Mouse (Mus musculus): Measurements from ENCODE around the gene Urah.

Gene Urah

GRCm38 (mm10) chr7:140831447-140831846, 3.4 kb upstream of the Urah start:
- H3K4me3 ChIP-seq (replicated peaks; ENCODE audit: low read length): no peak overlapping the region
- H3K36me3 ChIP-seq (ENCODE audit: insufficient read depth, low read length): peaks cover 3% of the 10 kb centered on the region
- H3K9me3 ChIP-seq (ENCODE audit: low read length): no peaks in the 10 kb centered on the region
- H3K27me3 ChIP-seq (ENCODE audit: insufficient read depth, low read length): no peaks in the 10 kb centered on the region
- TF ChIP-seq POU5F1 (IDR thresholded peaks at IDR 0.05; ENCODE audit: borderline replicate concordance, low read length) (no peak), NANOG (IDR thresholded peaks at IDR 0.05; ENCODE audit: borderline replicate concordance, low read length) (no peak), CTCF (conservative IDR thresholded peaks at IDR 0.05; ENCODE audit: low read length) (no peak)
- peaks cover 43% of the 10 kb centered on the region for H3K4me1 ChIP-seq (replicated peaks; ENCODE audit: low read depth, low read length)

- Histone ChIP-seq H3K27me3 (ENCODE audit: insufficient read depth, low read length) (no peaks in the 10 kb centered on the region), H3K36me3 (ENCODE audit: insufficient read depth, low read length) (peaks cover 22% of the 10 kb centered on the region), H3K4me3 (replicated peaks; ENCODE audit: low read length) (no peak overlapping the region), H3K9me3 (ENCODE audit: low read length) (no peaks in the 10 kb centered on the region), H3K4me1 (replicated peaks; ENCODE audit: low read depth, low read length) (peaks cover 43% of the 10 kb centered on the region)
- no peak for TF ChIP-seq NANOG (IDR thresholded peaks at IDR 0.05; ENCODE audit: borderline replicate concordance, low read length)
- no peak for TF ChIP-seq CTCF (conservative IDR thresholded peaks at IDR 0.05; ENCODE audit: low read length)
- TF ChIP-seq POU5F1 (IDR thresholded peaks at IDR 0.05; ENCODE audit: borderline replicate concordance, low read length): no peak
Observed at GRCm38 (mm10) chr7:140833341-140833740, 1.5 kb upstream of the Urah start.

DNA sequence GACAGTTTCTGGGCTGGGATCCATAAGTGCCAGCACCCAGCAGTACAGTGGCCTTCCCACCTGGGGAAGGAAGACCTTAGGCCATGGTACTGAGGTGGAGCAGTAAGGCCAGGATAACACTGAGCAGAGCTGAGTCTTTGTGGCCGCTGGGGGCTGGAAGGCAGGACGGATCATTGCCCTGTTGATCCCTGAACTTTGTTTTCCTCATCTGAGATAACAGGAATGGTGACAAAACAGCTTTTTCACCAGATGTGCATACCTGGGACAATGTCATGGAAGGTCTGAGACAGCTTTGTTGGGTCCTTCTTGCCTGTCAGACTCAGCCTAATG, 905 bp downstream of the Urah start:
- Histone ChIP-seq H3K27me3 (ENCODE audit: insufficient read depth, low read length) (peaks cover 3% of the 10 kb centered on the region; the same call in 1 of the 2 replicates), H3K9me3 (ENCODE audit: low read length) (no peaks in the 10 kb centered on the region), H3K36me3 (ENCODE audit: insufficient read depth, low read length) (peaks cover 23% of the 10 kb centered on the region), H3K4me1 (replicated peaks; ENCODE audit: low read depth, low read length) (peaks cover 59% of the 10 kb centered on the region), H3K4me3 (replicated peaks; ENCODE audit: low read length) (peak overlapping the region; percentile 77)
- no peak for TF ChIP-seq CTCF (conservative IDR thresholded peaks at IDR 0.05; ENCODE audit: low read length)
- no peak for TF ChIP-seq NANOG (IDR thresholded peaks at IDR 0.05; ENCODE audit: borderline replicate concordance, low read length)
- TF ChIP-seq POU5F1 (IDR thresholded peaks at IDR 0.05; ENCODE audit: borderline replicate concordance, low read length): no peak

- H3K9me3 ChIP-seq (ENCODE audit: low read length): no peaks in the 10 kb centered on the region
- H3K4me1 ChIP-seq (replicated peaks; ENCODE audit: low read depth, low read length): peaks cover 65% of the 10 kb centered on the region
- TF ChIP-seq POU5F1 (IDR thresholded peaks at IDR 0.05; ENCODE audit: borderline replicate concordance, low read length): no peak
- TF ChIP-seq NANOG (IDR thresholded peaks at IDR 0.05; ENCODE audit: borderline replicate concordance, low read length): no peak
- TF ChIP-seq CTCF (conservative IDR thresholded peaks at IDR 0.05; ENCODE audit: low read length): no peak
- peaks cover 23% of the 10 kb centered on the region for H3K36me3 ChIP-seq (ENCODE audit: insufficient read depth, low read length)
- peaks cover 3% of the 10 kb centered on the region; the same call in 1 of the 2 replicates for H3K27me3 ChIP-seq (ENCODE audit: insufficient read depth, low read length)
- H3K4me3 ChIP-seq (replicated peaks; ENCODE audit: low read length): no peak overlapping the region
Observed at GRCm38 (mm10) chr7:140836243-140837115, 1.7 kb downstream of the Urah start.

DNA sequence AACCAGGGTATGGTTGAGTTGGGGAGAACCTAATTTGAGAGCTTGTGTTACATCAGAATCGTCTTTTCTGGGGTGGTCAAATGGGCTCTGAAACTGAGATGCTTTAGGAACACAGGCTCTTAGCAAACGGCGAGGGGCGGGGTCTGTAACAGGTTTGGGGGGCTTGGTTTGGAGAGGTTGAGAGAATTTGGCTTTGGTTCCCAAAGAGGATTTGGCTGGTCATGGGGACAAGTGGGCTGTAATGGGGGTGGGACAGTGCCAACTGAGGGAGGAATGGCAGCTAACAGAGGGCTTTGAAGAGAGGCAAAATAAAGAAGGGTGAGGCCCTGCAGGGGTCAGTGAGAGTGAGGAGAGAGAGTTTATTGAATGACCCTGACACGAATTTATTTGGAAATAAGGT, 4.7 kb downstream of the Urah start:
- Histone ChIP-seq H3K4me3 (replicated peaks; ENCODE audit: low read length) (no peak overlapping the region; the same call in 1 of the 2 replicates), H3K4me1 (replicated peaks; ENCODE audit: low read depth, low read length) (peaks cover 80% of the 10 kb centered on the region), H3K36me3 (ENCODE audit: insufficient read depth, low read length) (peaks cover 23% of the 10 kb centered on the region), H3K27me3 (ENCODE audit: insufficient read depth, low read length) (peaks cover 18% of the 10 kb centered on the region; the same call in 1 of the 2 replicates), H3K9me3 (ENCODE audit: low read length) (no peaks in the 10 kb centered on the region)
- TF ChIP-seq NANOG (IDR thresholded peaks at IDR 0.05; ENCODE audit: borderline replicate concordance, low read length) (no peak), CTCF (conservative IDR thresholded peaks at IDR 0.05; ENCODE audit: low read length) (no peak), POU5F1 (IDR thresholded peaks at IDR 0.05; ENCODE audit: borderline replicate concordance, low read length) (no peak)

DNA sequence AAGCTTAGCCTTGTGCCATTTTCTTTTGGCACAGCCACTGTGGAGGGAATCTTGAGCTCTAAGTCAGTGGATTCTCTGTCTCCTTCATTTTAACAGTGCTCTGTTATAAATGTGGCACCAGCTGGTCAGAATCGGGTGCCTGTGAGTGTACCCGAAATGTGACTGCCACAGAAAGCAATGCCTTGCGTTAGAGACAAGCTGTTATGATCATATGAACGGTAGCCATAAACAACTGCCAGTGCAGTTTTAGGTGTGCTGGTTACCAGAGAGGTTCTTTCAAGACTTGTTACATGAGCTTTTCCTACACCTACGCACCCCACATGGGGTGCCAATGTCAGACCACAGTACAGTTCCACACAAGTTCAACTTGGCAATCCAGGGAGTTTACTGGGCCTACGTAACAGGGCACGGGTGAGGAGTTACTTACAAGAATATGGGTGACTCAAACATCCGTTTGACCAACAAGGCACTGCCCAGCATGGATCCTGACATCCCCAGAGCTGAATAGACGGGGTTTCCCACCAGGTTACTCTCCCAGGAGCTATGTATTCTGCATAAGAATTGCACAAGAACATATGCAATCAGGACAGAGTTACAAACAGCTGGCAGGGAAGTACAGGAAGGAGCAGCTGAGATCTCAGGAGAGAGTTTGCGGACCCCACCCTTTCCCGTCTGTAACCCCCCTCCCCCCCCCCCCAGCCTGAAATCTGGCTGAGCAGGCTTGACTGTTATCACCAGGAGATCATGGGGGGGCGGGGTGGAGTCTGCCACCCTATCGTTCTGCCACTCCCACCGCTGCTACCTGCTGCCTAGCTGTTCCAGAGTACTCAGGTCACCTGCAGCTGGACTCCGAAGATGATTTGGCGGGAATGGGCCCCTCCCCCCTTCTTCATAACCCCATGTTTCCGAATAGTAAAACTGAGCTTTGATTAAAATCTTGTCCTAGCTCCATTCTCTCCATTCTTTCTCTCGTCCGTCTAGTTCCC, 6.2 kb downstream of the Urah start:
- Histone ChIP-seq H3K27me3 (ENCODE audit: insufficient read depth, low read length) (peaks cover 18% of the 10 kb centered on the region; the same call in 1 of the 2 replicates), H3K36me3 (ENCODE audit: insufficient read depth, low read length) (peaks cover 23% of the 10 kb centered on the region), H3K4me1 (replicated peaks; ENCODE audit: low read depth, low read length) (peaks cover 80% of the 10 kb centered on the region), H3K9me3 (ENCODE audit: low read length) (no peaks in the 10 kb centered on the region), H3K4me3 (replicated peaks; ENCODE audit: low read length) (peak overlapping the region; percentile 35)
- TF ChIP-seq CTCF (conservative IDR thresholded peaks at IDR 0.05; ENCODE audit: low read length) (no peak), NANOG (IDR thresholded peaks at IDR 0.05; ENCODE audit: borderline replicate concordance, low read length) (no peak), POU5F1 (IDR thresholded peaks at IDR 0.05; ENCODE audit: borderline replicate concordance, low read length) (peak; percentile 87)

GRCm38 (mm10) chr7:140843806-140844205, 9.0 kb downstream of the Urah start:
- Histone ChIP-seq H3K9me3 (ENCODE audit: low read length) (no peaks in the 10 kb centered on the region), H3K36me3 (ENCODE audit: insufficient read depth, low read length) (no peaks in the 10 kb centered on the region), H3K27me3 (ENCODE audit: insufficient read depth, low read length) (peaks cover 18% of the 10 kb centered on the region; the same call in 1 of the 2 replicates), H3K4me1 (replicated peaks; ENCODE audit: low read depth, low read length) (peaks cover 96% of the 10 kb centered on the region), H3K4me3 (replicated peaks; ENCODE audit: low read length) (no peak overlapping the region)
- TF ChIP-seq NANOG (IDR thresholded peaks at IDR 0.05; ENCODE audit: borderline replicate concordance, low read length) (no peak), CTCF (conservative IDR thresholded peaks at IDR 0.05; ENCODE audit: low read length) (no peak), POU5F1 (IDR thresholded peaks at IDR 0.05; ENCODE audit: borderline replicate concordance, low read length) (no peak)
